Mouse (Mus musculus): ENCODE data around the gene Stx8. TPM values are rescaled to one million over a fixed set of nuclear protein-coding genes. Genes with fewer than 3 reads are reported as not detected.

Stx8 gene
- polyA plus RNA-seq, 1 experiment from 2014 or later, result 48.9 TPM

GRCm38 (mm10) chr11:68244254-68244991, 278.4 kb downstream of the Stx8 start:
- no peaks in the 10 kb centered on the region for H3K36me3 ChIP-seq (ENCODE audit: insufficient read depth, low read length)
- no peak overlapping the region for H3K27ac ChIP-seq (ENCODE audit: low read length)
- no peaks in the 10 kb centered on the region for H3K27me3 ChIP-seq (ENCODE audit: insufficient read depth, low read length)
- H3K4me2 ChIP-seq (replicated peaks; ENCODE audit: low read depth, low read length), result no peak overlapping the region
- no peak overlapping the region for H3K9ac ChIP-seq (replicated peaks; ENCODE audit: low read length)
- H3K4me3 ChIP-seq (ENCODE audit: low read length), result no peak overlapping the region
- H3K9me3 ChIP-seq (ENCODE audit: low read length), result no peaks in the 10 kb centered on the region; the same call in 1 of the 2 replicates
- ATAC-seq (ENCODE audit: low FRiP score, low TSS enrichment), result no peak
- no peaks in the 10 kb centered on the region for H3K4me1 ChIP-seq (ENCODE audit: insufficient read depth, low read length)
- 83% methylated on average over 16 of the region's 16 CpGs for WGBS

DNA sequence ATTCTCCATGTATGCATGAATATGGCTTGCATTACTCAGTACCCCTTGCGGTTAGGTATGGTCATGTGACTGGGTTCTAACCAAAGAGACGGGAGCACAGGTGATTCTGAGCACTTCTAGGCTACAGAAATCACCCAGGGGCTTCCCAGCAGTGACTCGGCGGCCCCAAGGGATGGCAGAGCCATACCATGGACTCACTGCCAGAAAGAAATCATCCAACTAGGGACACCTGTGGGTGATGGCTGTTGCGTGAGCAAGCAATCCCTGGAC, 278.9 kb downstream of the Stx8 start:
- 82% methylated on average over 5 of the region's 5 CpGs for whole genome bisulfite sequencing
- no peak for ATAC-seq (ENCODE audit: low FRiP score, low TSS enrichment)
- no peak overlapping the region for H3K4me3 ChIP-seq (ENCODE audit: low read length)
- no peaks in the 10 kb centered on the region; the same call in 1 of the 2 replicates for H3K9me3 ChIP-seq (ENCODE audit: low read length)
- H3K9ac ChIP-seq (replicated peaks; ENCODE audit: low read length), result no peak overlapping the region
- no peaks in the 10 kb centered on the region for H3K36me3 ChIP-seq (ENCODE audit: insufficient read depth, low read length)
- H3K4me2 ChIP-seq (replicated peaks; ENCODE audit: low read depth, low read length), result no peak overlapping the region
- H3K4me1 ChIP-seq (ENCODE audit: insufficient read depth, low read length), result no peaks in the 10 kb centered on the region
- H3K27me3 ChIP-seq (ENCODE audit: insufficient read depth, low read length), result no peaks in the 10 kb centered on the region
- H3K27ac ChIP-seq (ENCODE audit: low read length), result no peak overlapping the region

DNA sequence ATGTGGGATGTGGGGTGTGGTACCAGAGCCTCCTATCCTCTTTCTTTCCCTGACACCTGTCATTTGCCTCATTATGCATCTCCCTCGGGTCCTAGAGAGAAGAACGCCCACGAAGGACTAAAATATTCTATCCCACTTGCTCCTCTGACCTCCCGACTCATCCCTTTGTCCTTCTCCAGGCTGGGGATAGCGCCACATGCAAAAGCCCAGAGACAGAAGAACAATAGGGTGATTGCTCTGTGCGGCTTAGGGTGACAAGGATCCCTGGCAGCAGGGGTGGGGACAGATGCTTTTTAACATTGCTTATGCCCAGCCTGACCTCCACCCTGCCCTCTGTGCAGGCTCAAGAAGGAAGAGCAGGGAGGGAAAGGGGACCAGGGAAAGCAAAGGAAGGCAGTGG, 281.9 kb downstream of the Stx8 start:
- no peak for ATAC-seq (ENCODE audit: low FRiP score, low TSS enrichment)
- H3K9me3 ChIP-seq (ENCODE audit: low read length), result no peaks in the 10 kb centered on the region; the same call in 1 of the 2 replicates
- H3K9ac ChIP-seq (replicated peaks; ENCODE audit: low read length), result no peak overlapping the region
- no peaks in the 10 kb centered on the region for H3K36me3 ChIP-seq (ENCODE audit: insufficient read depth, low read length)
- 47% methylated on average over 6 of the region's 6 CpGs for WGBS
- H3K27ac ChIP-seq (ENCODE audit: low read length), result no peak overlapping the region
- no peaks in the 10 kb centered on the region for H3K27me3 ChIP-seq (ENCODE audit: insufficient read depth, low read length)
- H3K4me2 ChIP-seq (replicated peaks; ENCODE audit: low read depth, low read length), result no peak overlapping the region
- no peak overlapping the region for H3K4me3 ChIP-seq (ENCODE audit: low read length)
- no peaks in the 10 kb centered on the region for H3K4me1 ChIP-seq (ENCODE audit: insufficient read depth, low read length)

DNA sequence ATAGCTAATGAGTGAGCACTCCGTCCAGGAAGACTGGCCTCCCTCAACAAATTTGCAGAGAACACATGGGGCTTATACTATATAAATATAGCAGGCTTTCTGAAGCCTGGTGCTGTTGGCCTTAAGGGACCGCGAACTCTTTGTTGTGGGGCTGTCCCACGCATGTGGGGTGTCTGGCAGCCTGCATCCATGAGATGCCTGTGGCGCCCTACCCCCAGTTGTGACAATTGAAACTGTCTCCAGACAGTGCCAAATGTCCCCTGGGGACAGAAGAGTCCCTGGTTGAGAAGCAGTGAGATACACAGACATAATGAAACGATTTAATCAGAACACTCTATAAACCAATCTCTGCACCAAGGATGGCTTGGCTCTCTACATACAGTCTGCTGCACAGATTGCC, 284.1 kb downstream of the Stx8 start:
- WGBS, result 83% methylated on average over 6 of the region's 6 CpGs
- Histone ChIP-seq H3K9me3 (ENCODE audit: low read length) (no peaks in the 10 kb centered on the region), H3K27ac (ENCODE audit: low read length) (no peak overlapping the region), H3K4me3 (ENCODE audit: low read length) (no peak overlapping the region), H3K36me3 (ENCODE audit: insufficient read depth, low read length) (no peaks in the 10 kb centered on the region), H3K4me1 (ENCODE audit: insufficient read depth, low read length) (peaks cover 5% of the 10 kb centered on the region; the same call in 1 of the 2 replicates), H3K4me2 (replicated peaks; ENCODE audit: low read depth, low read length) (no peak overlapping the region), H3K9ac (replicated peaks; ENCODE audit: low read length) (no peak overlapping the region), H3K27me3 (ENCODE audit: insufficient read depth, low read length) (no peaks in the 10 kb centered on the region)
- no peak for ATAC-seq (ENCODE audit: low FRiP score, low TSS enrichment)

GRCm38 (mm10) chr11:68253531-68253930, 287.5 kb downstream of the Stx8 start:
- no peak overlapping the region for H3K27ac ChIP-seq (ENCODE audit: low read length)
- no peak overlapping the region for H3K4me3 ChIP-seq (ENCODE audit: low read length)
- H3K27me3 ChIP-seq (ENCODE audit: insufficient read depth, low read length), result no peaks in the 10 kb centered on the region
- H3K9me3 ChIP-seq (ENCODE audit: low read length), result no peaks in the 10 kb centered on the region
- no peaks in the 10 kb centered on the region for H3K36me3 ChIP-seq (ENCODE audit: insufficient read depth, low read length)
- H3K9ac ChIP-seq (replicated peaks; ENCODE audit: low read length), result no peak overlapping the region
- 31% methylated on average over 7 of the region's 7 CpGs for WGBS
- peaks cover 5% of the 10 kb centered on the region; the same call in 1 of the 2 replicates for H3K4me1 ChIP-seq (ENCODE audit: insufficient read depth, low read length)
- no peak overlapping the region for H3K4me2 ChIP-seq (replicated peaks; ENCODE audit: low read depth, low read length)
- ATAC-seq (ENCODE audit: low FRiP score, low TSS enrichment), result peak; percentile 70; the same call in 1 of the 2 replicates

Small RNAs within 50 kb of the gene (microRNA-seq; reads per million reads assigned to microRNA genes)
- not detected for gene Mir6406

Other genes starting within 250 kb of the Stx8 start
- 0.07 TPM in 1 of 2 replicates, not detected in the other for gene Glp2r, start 195.0 kb upstream of the Stx8 start, polyA plus RNA-seq (2015; fragmentation: Nextera tagmentation; extraction: Ambion mirVana)
- not detected in 2 replicates for gene Gsg1l2, start 191.6 kb upstream of the Stx8 start, polyA plus RNA-seq (2015; fragmentation: Nextera tagmentation; extraction: Ambion mirVana)
- gene Dhrs7c, start 168.0 kb upstream of the Stx8 start, polyA plus RNA-seq (2015; fragmentation: Nextera tagmentation; extraction: Ambion mirVana), result 0.29 and 0.42 TPM in 2 replicates
- gene Usp43, start 44.0 kb upstream of the Stx8 start, polyA plus RNA-seq (2015; fragmentation: Nextera tagmentation; extraction: Ambion mirVana), result 1.9 and 2.6 TPM in 2 replicates
- 1.7 and 2.2 TPM in 2 replicates for gene Cfap52, start 542 bp upstream of the Stx8 start, polyA plus RNA-seq (2015; fragmentation: Nextera tagmentation; extraction: Ambion mirVana)

All from kidney, embryonic 16.5 days (tissue).